Mouse (Mus musculus) thymus, postnatal 25 days (tissue): ENCODE data around the gene Olfr1013.

Experiments
- DNase-seq: peaks from one replicate; pipeline ENCODE4 v3.0.0; 2022

Olfr1013 gene

GRCm38 (mm10) chr2:85766798-85767197 lies at the start of gene Olfr1013:
Gene Olfr1013, plus strand, starts transcription at chr2:85767098.
- no peak for DNase-seq

- no peak for DNase-seq
Observed at GRCm38 (mm10) chr2:85725793-85726192, 41.1 kb upstream of the Olfr1013 start.

GRCm38 (mm10) chr2:85753822-85754221 lies 13.1 kb upstream of the Olfr1013 start:
- no peak for DNase-seq

GRCm38 (mm10) chr2:85762666-85763065 lies 4.2 kb upstream of the Olfr1013 start, which contains the start of gene Olfr1012:
Gene Olfr1012, minus strand, starts transcription at chr2:85762766.
- DNase-seq: no peak

- no peak for DNase-seq
Observed at GRCm38 (mm10) chr2:85772413-85772812, 5.5 kb downstream of the Olfr1013 start, which contains the start of gene Olfr1014. Gene Olfr1014, plus strand, starts transcription at chr2:85772713.

GRCm38 (mm10) chr2:85781717-85782116 lies 14.8 kb downstream of the Olfr1013 start, which contains the start of gene Olfr1015:
Gene Olfr1015, plus strand, starts transcription at chr2:85782017.
- no peak for DNase-seq

GRCm38 (mm10) chr2:85792331-85792730 lies 25.4 kb downstream of the Olfr1013 start:
- no peak for DNase-seq

- DNase-seq: no peak
Observed at GRCm38 (mm10) chr2:85802444-85802843, 35.5 kb downstream of the Olfr1013 start, which contains the start of gene Olfr1016. Gene Olfr1016, minus strand, starts transcription at chr2:85802544.

GRCm38 (mm10) chr2:85804501-85804900 lies 37.6 kb downstream of the Olfr1013 start:
- DNase-seq: no peak

GRCm38 (mm10) chr2:85818179-85818578 lies 51.3 kb downstream of the Olfr1013 start, which contains the start of gene Olfr1018:
Gene Olfr1018, plus strand, starts transcription at chr2:85818479.
- no peak for DNase-seq
